Mouse (Mus musculus) MN1 (cell line): ENCODE results near the gene Arhgap9.

Experiments
- DNase-seq: peaks from one replicate; pipeline ENCODE4 v3.0.0-alpha.2; 2016; ENCODE audit warnings: low spot score

The Arhgap9 gene

GRCm38 (mm10) chr10:127322669-127323068, 905 bp downstream of the Arhgap9 start:
- no peak for DNase-seq

- no peak for DNase-seq
These were observed 1.5 kb downstream of the Arhgap9 start for GRCm38 (mm10) chr10:127323131-127323855.

- DNase-seq: no peak
These were observed 2.7 kb downstream of the Arhgap9 start for GRCm38 (mm10) chr10:127324495-127324894.

GRCm38 (mm10) chr10:127325454-127326016, 3.8 kb downstream of the Arhgap9 start:
- DNase-seq: no peak

- DNase-seq: no peak
These were observed 4.4 kb downstream of the Arhgap9 start for GRCm38 (mm10) chr10:127326017-127326801.

- DNase-seq: no peak
These were observed 5.1 kb downstream of the Arhgap9 start for GRCm38 (mm10) chr10:127326828-127327227.

GRCm38 (mm10) chr10:127327461-127328145, 5.8 kb downstream of the Arhgap9 start:
- no peak for DNase-seq

GRCm38 (mm10) chr10:127330212-127330611, 8.4 kb downstream of the Arhgap9 start:
- DNase-seq: no peak

- no peak for DNase-seq
These were observed 10.6 kb downstream of the Arhgap9 start for GRCm38 (mm10) chr10:127332211-127332874.

- DNase-seq: no peak
These were observed 11.4 kb downstream of the Arhgap9 start for GRCm38 (mm10) chr10:127333152-127333551.

GRCm38 (mm10) chr10:127335271-127335670, 13.5 kb downstream of the Arhgap9 start:
- DNase-seq: no peak

- no peak for DNase-seq
These were observed 15.2 kb downstream of the Arhgap9 start for GRCm38 (mm10) chr10:127336952-127337351.

GRCm38 (mm10) chr10:127337536-127338099, 15.9 kb downstream of the Arhgap9 start:
- no peak for DNase-seq

- peak; percentile 99 for DNase-seq
These were observed 17.3 kb downstream of the Arhgap9 start for GRCm38 (mm10) chr10:127338930-127339682.

- peak; percentile 54 for DNase-seq
These were observed 18.2 kb downstream of the Arhgap9 start for GRCm38 (mm10) chr10:127339683-127340576.

- DNase-seq: peak; percentile 42
These were observed 19.0 kb downstream of the Arhgap9 start for GRCm38 (mm10) chr10:127340577-127341359.

- no peak for DNase-seq
These were observed 19.6 kb downstream of the Arhgap9 start for GRCm38 (mm10) chr10:127341360-127341690.

- DNase-seq: peak; percentile 96
These were observed 20.3 kb downstream of the Arhgap9 start, which contains the start of gene Gli1 for GRCm38 (mm10) chr10:127341891-127342639. TSS of gene Gli1 (minus strand) at chr10:127341974.
